Mouse (Mus musculus): Measurements from ENCODE around the gene Ddias. TPM values are rescaled to one million over a fixed set of nuclear protein-coding genes. Genes with fewer than 3 reads are reported as not detected.

Gene Ddias
- polyA plus RNA-seq, 1 experiment from 2014 or later, result 9.5 TPM

GRCm38 (mm10) chr7:92819656-92820055 lies 54.4 kb downstream of the Ddias start:
- Histone ChIP-seq H3K4me1 (ENCODE audit: control insufficient read depth, insufficient read depth, low read length) (no peaks in the 10 kb centered on the region), H3K9me3 (replicated peaks; ENCODE audit: control insufficient read depth, low read length) (no peaks in the 10 kb centered on the region), H3K36me3 (ENCODE audit: control insufficient read depth, insufficient read depth, low read length) (0 out of 2 replicates have a peak, but pooled peaks cover 2% of the 10 kb centered on the region), H3K27ac (ENCODE audit: low read depth, low read length) (no peak overlapping the region), H3K27me3 (replicated peaks; ENCODE audit: control insufficient read depth, insufficient read depth, low read length) (no peaks in the 10 kb centered on the region), H3K4me3 (ENCODE audit: low read depth, low read length) (no peak overlapping the region), H3K4me2 (ENCODE audit: low read length) (no peak overlapping the region), H3K9ac (ENCODE audit: low read length) (no peak overlapping the region)
- ATAC-seq (no peak), DNase-seq (ENCODE audit: low spot score) (no peak)
- 90% methylated on average over 11 of the region's 11 CpGs for WGBS

GRCm38 (mm10) chr7:92817886-92818285 lies 56.2 kb downstream of the Ddias start:
- Histone ChIP-seq H3K36me3 (ENCODE audit: control insufficient read depth, insufficient read depth, low read length) (no peaks in the 10 kb centered on the region), H3K9ac (ENCODE audit: low read length) (no peak overlapping the region), H3K4me3 (ENCODE audit: low read depth, low read length) (no peak overlapping the region), H3K4me1 (ENCODE audit: control insufficient read depth, insufficient read depth, low read length) (no peaks in the 10 kb centered on the region), H3K9me3 (replicated peaks; ENCODE audit: control insufficient read depth, low read length) (no peaks in the 10 kb centered on the region), H3K4me2 (ENCODE audit: low read length) (no peak overlapping the region), H3K27ac (ENCODE audit: low read depth, low read length) (no peak overlapping the region), H3K27me3 (replicated peaks; ENCODE audit: control insufficient read depth, insufficient read depth, low read length) (no peaks in the 10 kb centered on the region)
- no peak for DNase-seq (ENCODE audit: low spot score)
- WGBS, result 91% methylated on average over 9 of the region's 9 CpGs
- ATAC-seq, result no peak

DNA sequence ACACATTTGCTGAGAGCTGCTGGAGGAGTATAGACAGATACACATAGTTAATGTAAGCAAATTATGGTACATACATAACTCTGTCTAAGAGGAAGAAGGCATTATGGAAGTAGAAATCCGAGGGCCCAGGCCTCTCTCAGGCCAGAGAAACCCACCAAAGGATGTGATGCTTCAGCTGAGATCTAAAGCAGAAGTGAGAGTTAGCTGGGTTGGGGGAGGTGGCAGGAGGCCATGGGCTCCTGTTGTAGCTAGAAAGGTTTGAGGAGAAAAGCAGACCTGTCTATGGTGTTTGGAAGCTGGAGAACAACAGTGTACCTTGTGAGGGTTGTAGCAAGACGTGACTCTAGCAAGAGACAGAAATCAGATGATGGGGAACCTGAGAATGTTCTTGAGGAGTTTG lies 56.8 kb downstream of the Ddias start:
- Histone ChIP-seq H3K9me3 (replicated peaks; ENCODE audit: control insufficient read depth, low read length) (no peaks in the 10 kb centered on the region), H3K27me3 (replicated peaks; ENCODE audit: control insufficient read depth, insufficient read depth, low read length) (no peaks in the 10 kb centered on the region), H3K27ac (ENCODE audit: low read depth, low read length) (no peak overlapping the region), H3K4me1 (ENCODE audit: control insufficient read depth, insufficient read depth, low read length) (no peaks in the 10 kb centered on the region), H3K36me3 (ENCODE audit: control insufficient read depth, insufficient read depth, low read length) (no peaks in the 10 kb centered on the region), H3K9ac (ENCODE audit: low read length) (no peak overlapping the region), H3K4me3 (ENCODE audit: low read depth, low read length) (no peak overlapping the region), H3K4me2 (ENCODE audit: low read length) (no peak overlapping the region)
- ATAC-seq (no peak), DNase-seq (ENCODE audit: low spot score) (no peak)
- WGBS, result 82% methylated on average over 2 of the region's 2 CpGs

DNA sequence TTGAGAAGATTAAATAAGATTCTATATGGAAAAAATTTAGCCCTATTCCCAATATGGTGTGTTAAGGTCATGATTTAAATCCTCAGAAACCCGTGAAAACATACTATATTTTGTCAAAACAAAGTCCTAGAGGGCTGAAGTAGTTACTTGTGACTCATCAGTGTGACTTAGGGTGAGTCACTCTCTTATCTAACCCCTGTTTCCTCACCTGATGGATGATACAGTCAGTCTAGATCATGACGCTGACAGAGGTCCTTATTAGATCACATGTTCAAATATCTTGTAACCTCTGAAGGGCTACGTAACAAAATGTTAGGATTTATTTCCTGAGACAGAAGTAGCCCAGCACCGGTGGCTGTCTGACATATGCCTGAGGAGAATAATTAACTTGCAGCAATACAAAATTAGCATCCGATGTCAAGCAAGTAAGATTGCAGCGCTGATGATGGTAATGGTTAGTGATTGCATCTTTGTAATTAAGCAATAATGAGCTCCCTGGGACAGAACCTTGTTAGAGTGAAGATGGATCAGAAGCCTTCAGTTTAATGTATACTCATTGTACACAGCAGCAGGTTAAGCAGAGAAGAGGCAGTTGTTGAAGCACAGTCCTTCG lies 62.3 kb downstream of the Ddias start:
- 70% methylated on average over 7 of the region's 7 CpGs for WGBS
- no peak overlapping the region for H3K4me3 ChIP-seq (ENCODE audit: low read depth, low read length)
- no peaks in the 10 kb centered on the region for H3K4me1 ChIP-seq (ENCODE audit: control insufficient read depth, insufficient read depth, low read length)
- no peak for DNase-seq (ENCODE audit: low spot score)
- ATAC-seq, result 0 out of 2 replicates have a peak, but pooled peaks have one; percentile 40
- no peaks in the 10 kb centered on the region for H3K27me3 ChIP-seq (replicated peaks; ENCODE audit: control insufficient read depth, insufficient read depth, low read length)
- H3K9me3 ChIP-seq (replicated peaks; ENCODE audit: control insufficient read depth, low read length), result no peaks in the 10 kb centered on the region
- H3K4me2 ChIP-seq (ENCODE audit: low read length), result no peak overlapping the region
- no peak overlapping the region for H3K9ac ChIP-seq (ENCODE audit: low read length)
- H3K27ac ChIP-seq (ENCODE audit: low read depth, low read length), result no peak overlapping the region
- no peaks in the 10 kb centered on the region for H3K36me3 ChIP-seq (ENCODE audit: control insufficient read depth, insufficient read depth, low read length)

Other genes starting within 250 kb of the Ddias start
- 10.2 and 13.7 TPM in 2 replicates for gene Ankrd42, start 237.1 kb downstream of the Ddias start, polyA plus RNA-seq (2014; fragmentation: Nextera tagmentation; extraction: Ambion mirVana)
- gene Pcf11, start 204.3 kb downstream of the Ddias start, polyA plus RNA-seq (2014; fragmentation: Nextera tagmentation; extraction: Ambion mirVana), result 17.6 and 18.4 TPM in 2 replicates
- gene Rab30, start 132.6 kb downstream of the Ddias start, polyA plus RNA-seq (2014; fragmentation: Nextera tagmentation; extraction: Ambion mirVana), result 25.9 and 27.5 TPM in 2 replicates
- 14.5 and 17.0 TPM in 2 replicates for gene Prcp, start 223 bp upstream of the Ddias start, polyA plus RNA-seq (2014; fragmentation: Nextera tagmentation; extraction: Ambion mirVana)
- gene Fam181b, start 205.6 kb upstream of the Ddias start, polyA plus RNA-seq (2014; fragmentation: Nextera tagmentation; extraction: Ambion mirVana), result 20.7 and 25.3 TPM in 2 replicates